37 mouse cellular contexts compared by ENCODE assay signal in genomic region chr4:123160571-123160970, GRCm38 (mm10). TPM values are rescaled to one million over a fixed set of nuclear protein-coding genes. Genes with fewer than 3 reads are reported as not detected.
"Had no signal": no experiment of that assay in that cellular context is flagged by ENCODE, and none has a peak within 500 bp of the region (broad histone marks: within the 10 kb centered on the region; RNA-seq: fewer than 3 reads in every experiment).

No protein-coding gene starts in this region.

- H3K27ac ChIP-seq: heart, embryonic 10.5 days; hindbrain, embryonic 10.5 days; hindbrain, embryonic 12.5 days; hindbrain, embryonic 14.5 days; intestine, embryonic 15.5 days; layer of hippocampus, adult 2 months; limb, embryonic 13.5 days; limb, embryonic 15.5 days; liver, embryonic 12.5 days; liver, embryonic 14.5 days had no signal

- H3K27me3 ChIP-seq: hindbrain, embryonic 12.5 days; intestine, embryonic 15.5 days; limb, embryonic 15.5 days had no signal

- DNase-seq: gastrocnemius, postnatal 14 days; heart, adult 18-20 months; heart, postnatal 10 days; heart, postnatal 4 days; kidney, adult 18-20 months; kidney, adult 8-10 months; kidney, postnatal 10 days; kidney, postnatal 25 days; kidney, postnatal 4 days had no signal

- H3K4me1 ChIP-seq: limb, embryonic 13.5 days; limb, embryonic 15.5 days had no signal

- H3K4me3 ChIP-seq: heart, embryonic 10.5 days; heart, embryonic 12.5 days; hindbrain, embryonic 10.5 days; hindbrain, embryonic 12.5 days; intestine, embryonic 15.5 days; layer of hippocampus, adult 2 months; limb, embryonic 13.5 days; limb, embryonic 15.5 days; liver, embryonic 12.5 days had no signal

- ATAC-seq: hindbrain, embryonic 16.5 days; inflammation-experienced regulatory T-cells, adult 6 months; intestine, embryonic 15.5 days; intestine, postnatal 0 days; liver, embryonic 12.5 days had no signal

RNA-seq across cellular contexts. Expression of gene Hpcal4, which starts 22.5 kb away (rescaled TPM):
- total RNA-seq: gastrocnemius, adult 18-20 months; granulocyte monocyte progenitor cell, adult 5-6 weeks; liver, adult 2 months had no signal
- polyA plus RNA-seq: inflammation-experienced regulatory T-cells, adult 6 months; liver, adult 2 months; liver, embryonic 14.5 days; liver, embryonic 16.5 days had no signal

RNA-seq across cellular contexts. Expression of gene Nt5c1a, which starts 40.7 kb away (rescaled TPM):
- total RNA-seq: granulocyte monocyte progenitor cell, adult 5-6 weeks; liver, adult 2 months had no signal
- polyA plus RNA-seq: hindbrain, embryonic 10.5 days; hindbrain, embryonic 12.5 days; hindbrain, embryonic 14.5 days; inflammation-experienced regulatory T-cells, adult 6 months; intestine, embryonic 15.5 days; intestine, postnatal 0 days; kidney, embryonic 14.5 days; limb, embryonic 11.5 days; limb, embryonic 13.5 days; limb, embryonic 15.5 days; liver, adult 2 months; liver, embryonic 12.5 days; liver, embryonic 14.5 days; liver, embryonic 16.5 days had no signal

RNA-seq across cellular contexts. Expression of gene Oxct2b, which starts 44.5 kb away (rescaled TPM):
- total RNA-seq: gastrocnemius, adult 18-20 months; gastrocnemius, adult 8-10 months; gastrocnemius, postnatal 14 days; heart, adult 18-20 months; heart, adult 8-10 months; heart, postnatal 10 days; heart, postnatal 25 days; heart, postnatal 4 days; layer of hippocampus, adult 2 months; layer of hippocampus, postnatal 25 days; liver, adult 2 months had no signal
- polyA plus RNA-seq: heart, embryonic 12.5 days; heart, embryonic 14.5 days; heart, embryonic 16.5 days; hindbrain, embryonic 10.5 days; hindbrain, embryonic 12.5 days; inflammation-experienced regulatory T-cells, adult 6 months; kidney, embryonic 16.5 days; liver, adult 2 months; liver, embryonic 12.5 days; liver, embryonic 14.5 days had no signal

RNA-seq across cellular contexts. Expression of gene Bmp8b, which starts 55.6 kb away (rescaled TPM):
- total RNA-seq: gastrocnemius, adult 18-20 months; gastrocnemius, adult 8-10 months; gastrocnemius, postnatal 14 days; gastrocnemius, postnatal 4 days; granulocyte monocyte progenitor cell, adult 5-6 weeks; heart, adult 18-20 months; heart, adult 8-10 months; heart, postnatal 10 days; heart, postnatal 25 days; heart, postnatal 4 days; liver, adult 2 months had no signal
- polyA plus RNA-seq: inflammation-experienced regulatory T-cells, adult 6 months had no signal
